Mouse (Mus musculus): ENCODE results near the gene Slc38a6. TPM values are rescaled to one million over a fixed set of nuclear protein-coding genes. Genes with fewer than 3 reads are reported as not detected.

The Slc38a6 gene
- polyA plus RNA-seq, 1 experiment from 2014 or later: 11.8 TPM

DNA sequence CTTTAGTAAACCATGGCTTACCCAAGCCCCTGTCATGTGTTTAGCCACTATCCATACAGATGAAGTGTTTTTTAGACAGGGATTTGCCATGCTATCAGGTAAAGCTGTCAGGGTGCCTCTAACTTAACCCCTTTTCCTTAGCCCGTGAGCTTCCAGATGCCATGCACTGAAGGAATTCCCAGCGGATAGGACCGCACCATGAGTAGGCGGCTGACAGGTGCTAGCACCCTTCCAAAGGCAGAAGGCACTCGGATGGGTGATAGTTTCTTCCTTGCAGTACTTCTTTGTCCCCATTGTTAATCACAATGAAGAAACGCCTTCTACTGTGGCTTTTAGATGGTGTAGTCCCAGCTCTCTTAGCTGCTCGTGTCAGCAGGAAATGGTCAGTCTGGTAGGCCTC, 60.6 kb downstream of the Slc38a6 start:
- H3K36me3 ChIP-seq (replicated peaks): no peaks in the 10 kb centered on the region
- H3K27ac ChIP-seq: no peak overlapping the region
- H3K27me3 ChIP-seq: no peaks in the 10 kb centered on the region
- no peak overlapping the region for H3K9ac ChIP-seq
- H3K4me1 ChIP-seq: 0 out of 2 replicates have a peak, but pooled peaks cover 3% of the 10 kb centered on the region
- ATAC-seq (ENCODE audit: low FRiP score): no peak
- no peak overlapping the region for H3K4me3 ChIP-seq (replicated peaks)
- H3K9me3 ChIP-seq: no peaks in the 10 kb centered on the region
- 82% methylated on average over 7 of the region's 7 CpGs for WGBS
- no peak overlapping the region for H3K4me2 ChIP-seq

DNA sequence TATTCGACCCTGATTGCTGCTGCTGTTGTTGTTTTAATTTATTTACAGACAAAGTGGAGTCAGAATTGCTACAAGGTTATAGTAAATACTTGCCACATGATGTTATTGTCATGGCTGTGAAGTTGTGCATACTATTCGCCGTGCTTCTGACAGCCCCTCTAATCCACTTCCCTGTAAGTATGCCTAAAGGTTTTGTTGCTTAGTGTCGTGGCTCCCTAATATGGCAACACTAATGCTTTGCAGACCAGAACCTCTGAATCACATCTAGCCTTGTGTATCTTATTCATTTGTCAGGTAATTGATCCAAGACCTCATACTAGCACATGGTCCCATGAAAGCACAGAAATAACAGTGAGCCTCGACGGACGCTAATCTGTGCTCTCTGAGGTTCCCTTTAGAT, 63.9 kb downstream of the Slc38a6 start:
- WGBS: 74% methylated on average over 7 of the region's 7 CpGs
- H3K27ac ChIP-seq: no peak overlapping the region

GRCm38 (mm10) chr12:73350982-73351381, 64.4 kb downstream of the Slc38a6 start:
- Histone ChIP-seq H3K36me3 (replicated peaks) (no peaks in the 10 kb centered on the region), H3K27me3 (no peaks in the 10 kb centered on the region), H3K9me3 (no peaks in the 10 kb centered on the region), H3K4me2 (no peak overlapping the region), H3K4me3 (replicated peaks) (no peak overlapping the region), H3K27ac (0 out of 2 replicates have a peak overlapping the region, but pooled peaks have one; percentile 25), H3K4me1 (peaks cover 7% of the 10 kb centered on the region; the same call in 1 of the 2 replicates), H3K9ac (no peak overlapping the region)
- ATAC-seq (ENCODE audit: low FRiP score): no peak
- WGBS: 41% methylated on average over 9 of the region's 9 CpGs

More for the DNA sequence above, 63.9 kb downstream of the Slc38a6 start:
- no peaks in the 10 kb centered on the region for H3K36me3 ChIP-seq (replicated peaks)
- no peak overlapping the region for H3K9ac ChIP-seq
- no peaks in the 10 kb centered on the region for H3K27me3 ChIP-seq
- H3K4me2 ChIP-seq: no peak overlapping the region
- ATAC-seq (ENCODE audit: low FRiP score): no peak
- no peaks in the 10 kb centered on the region for H3K9me3 ChIP-seq
- H3K4me1 ChIP-seq: peaks cover 7% of the 10 kb centered on the region; the same call in 1 of the 2 replicates
- H3K4me3 ChIP-seq (replicated peaks): no peak overlapping the region

DNA sequence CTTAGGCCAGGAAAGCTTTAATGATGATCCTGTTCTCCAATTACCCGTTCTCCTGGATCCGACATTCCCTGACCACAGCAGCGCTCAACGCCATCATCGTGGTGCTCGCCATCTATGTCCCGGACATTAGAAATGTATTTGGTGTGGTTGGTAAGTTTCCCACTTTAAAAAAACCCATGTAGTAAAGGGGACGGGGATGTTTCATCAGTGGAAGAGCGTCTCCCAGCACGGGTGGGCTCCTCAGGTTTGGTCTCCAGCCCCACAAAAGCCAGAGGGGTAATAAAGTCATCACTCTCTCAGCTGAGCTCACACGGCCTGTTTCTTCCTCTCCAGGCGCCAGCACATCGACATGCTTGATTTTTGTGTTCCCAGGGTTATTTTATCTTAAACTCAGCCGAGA, 65.2 kb downstream of the Slc38a6 start:
- Histone ChIP-seq H3K27me3 (no peaks in the 10 kb centered on the region), H3K9me3 (no peaks in the 10 kb centered on the region), H3K4me2 (no peak overlapping the region), H3K4me3 (replicated peaks) (no peak overlapping the region), H3K4me1 (peaks cover 7% of the 10 kb centered on the region; the same call in 1 of the 2 replicates), H3K9ac (no peak overlapping the region), H3K36me3 (replicated peaks) (no peaks in the 10 kb centered on the region), H3K27ac (no peak overlapping the region)
- ATAC-seq (ENCODE audit: low FRiP score): no peak
- 88% methylated on average over 14 of the region's 14 CpGs for WGBS

DNA sequence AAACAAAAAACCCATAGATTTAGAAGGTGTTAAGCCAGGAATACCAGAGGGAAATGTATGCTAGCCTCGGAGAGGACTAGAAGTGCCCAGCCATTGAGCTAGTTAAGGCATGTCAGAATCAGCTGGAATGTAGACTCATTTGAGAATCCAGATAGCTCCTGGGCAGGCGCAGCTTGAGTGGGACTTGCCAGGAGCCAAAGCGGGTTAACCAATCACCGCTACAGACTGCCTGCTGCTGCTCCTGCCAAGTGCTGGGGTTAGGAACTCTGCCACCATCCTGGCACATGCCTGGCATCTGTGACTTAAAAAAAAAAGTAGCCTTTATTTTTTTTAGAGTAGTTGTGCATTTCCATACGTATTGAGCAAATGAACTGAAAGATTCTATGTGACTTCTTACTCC, 66.8 kb downstream of the Slc38a6 start:
- Histone ChIP-seq H3K4me2 (no peak overlapping the region), H3K9ac (no peak overlapping the region), H3K27me3 (no peaks in the 10 kb centered on the region), H3K4me3 (replicated peaks) (no peak overlapping the region), H3K9me3 (no peaks in the 10 kb centered on the region), H3K36me3 (replicated peaks) (no peaks in the 10 kb centered on the region), H3K4me1 (peaks cover 7% of the 10 kb centered on the region; the same call in 1 of the 2 replicates), H3K27ac (no peak overlapping the region)
- no peak for ATAC-seq (ENCODE audit: low FRiP score)
- WGBS: 89% methylated on average over 5 of the region's 5 CpGs

- H3K4me2 ChIP-seq: no peak overlapping the region
- H3K27ac ChIP-seq: no peak overlapping the region
- no peaks in the 10 kb centered on the region for H3K36me3 ChIP-seq (replicated peaks)
- H3K4me1 ChIP-seq: peaks cover 7% of the 10 kb centered on the region; the same call in 1 of the 2 replicates
- ATAC-seq (ENCODE audit: low FRiP score): no peak
- 60% methylated on average over 4 of the region's 4 CpGs for WGBS
- H3K4me3 ChIP-seq (replicated peaks): no peak overlapping the region
- H3K9ac ChIP-seq: no peak overlapping the region
- no peaks in the 10 kb centered on the region for H3K9me3 ChIP-seq
- no peaks in the 10 kb centered on the region for H3K27me3 ChIP-seq
Measured at GRCm38 (mm10) chr12:73354521-73354920, 67.9 kb downstream of the Slc38a6 start.

- Histone ChIP-seq H3K9ac (no peak overlapping the region), H3K36me3 (replicated peaks) (no peaks in the 10 kb centered on the region), H3K27me3 (no peaks in the 10 kb centered on the region), H3K4me1 (peaks cover 7% of the 10 kb centered on the region; the same call in 1 of the 2 replicates), H3K27ac (no peak overlapping the region), H3K4me3 (replicated peaks) (no peak overlapping the region), H3K4me2 (no peak overlapping the region), H3K9me3 (no peaks in the 10 kb centered on the region)
- WGBS: 66% methylated on average over 14 of the region's 14 CpGs
- no peak for ATAC-seq (ENCODE audit: low FRiP score)
Measured at GRCm38 (mm10) chr12:73355084-73355775, 68.7 kb downstream of the Slc38a6 start.

DNA sequence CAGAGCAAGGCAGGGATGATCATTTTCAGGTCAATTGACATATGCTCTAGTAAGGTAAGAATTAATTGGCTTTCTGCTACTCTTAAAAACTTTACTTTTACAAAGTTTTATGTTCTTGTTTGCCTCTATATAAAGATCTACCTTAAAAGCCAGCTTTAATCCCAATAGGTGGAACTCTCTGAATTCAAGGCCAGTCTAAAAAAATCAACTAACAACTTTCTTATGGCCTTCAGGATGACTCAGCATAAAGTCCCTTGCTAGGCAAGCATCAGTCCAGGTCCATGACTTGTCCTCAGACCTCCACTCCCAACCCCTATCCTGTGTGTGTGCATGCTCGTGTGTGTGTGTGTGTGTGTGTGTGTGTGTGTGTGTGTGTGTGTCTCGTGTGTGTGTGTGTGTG, 70.1 kb downstream of the Slc38a6 start:
- Histone ChIP-seq H3K4me2 (no peak overlapping the region), H3K4me3 (replicated peaks) (no peak overlapping the region), H3K9ac (no peak overlapping the region), H3K27me3 (no peaks in the 10 kb centered on the region), H3K27ac (no peak overlapping the region), H3K36me3 (replicated peaks) (no peaks in the 10 kb centered on the region), H3K9me3 (no peaks in the 10 kb centered on the region), H3K4me1 (peaks cover 5% of the 10 kb centered on the region; the same call in 1 of the 2 replicates)
- 83% methylated on average over 2 of the region's 2 CpGs for WGBS
- ATAC-seq (ENCODE audit: low FRiP score): no peak

- H3K9ac ChIP-seq: no peak overlapping the region
- H3K9me3 ChIP-seq: no peaks in the 10 kb centered on the region
- ATAC-seq (ENCODE audit: low FRiP score): no peak
- no peak overlapping the region for H3K4me2 ChIP-seq
- H3K27ac ChIP-seq: 0 out of 2 replicates have a peak overlapping the region, but pooled peaks have one; percentile 8
- H3K4me3 ChIP-seq (replicated peaks): no peak overlapping the region
- no peaks in the 10 kb centered on the region for H3K27me3 ChIP-seq
- no peaks in the 10 kb centered on the region for H3K36me3 ChIP-seq (replicated peaks)
- peaks cover 5% of the 10 kb centered on the region; the same call in 1 of the 2 replicates for H3K4me1 ChIP-seq
- WGBS: 66% methylated on average over 5 of the region's 5 CpGs
Measured at GRCm38 (mm10) chr12:73357311-73357710, 70.7 kb downstream of the Slc38a6 start.

DNA sequence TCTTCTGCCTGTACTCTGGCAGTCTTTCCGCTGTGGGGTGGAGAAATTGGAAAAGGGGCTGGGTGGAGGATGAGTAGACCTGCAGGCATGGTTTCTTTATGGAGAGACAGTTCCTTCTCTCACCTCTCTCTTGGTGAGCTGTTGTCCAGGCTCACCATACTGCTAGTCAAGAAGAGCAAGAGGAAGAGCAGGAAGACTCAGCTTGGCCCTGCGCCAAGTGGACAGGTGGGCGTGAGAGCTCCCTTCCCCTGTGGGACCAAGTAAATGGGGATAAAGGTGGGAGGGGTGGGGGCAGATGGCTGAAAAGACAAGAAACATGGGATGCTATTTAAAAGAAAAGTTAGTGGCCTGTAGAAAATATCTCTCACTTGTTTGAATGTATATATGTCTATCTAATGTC, 71.2 kb downstream of the Slc38a6 start:
- Histone ChIP-seq H3K36me3 (replicated peaks) (no peaks in the 10 kb centered on the region), H3K27me3 (no peaks in the 10 kb centered on the region), H3K4me3 (replicated peaks) (no peak overlapping the region), H3K9ac (no peak overlapping the region), H3K4me1 (peaks cover 5% of the 10 kb centered on the region; the same call in 1 of the 2 replicates), H3K9me3 (no peaks in the 10 kb centered on the region), H3K4me2 (no peak overlapping the region), H3K27ac (0 out of 2 replicates have a peak overlapping the region, but pooled peaks have one; percentile 8)
- 95% methylated on average over 3 of the region's 3 CpGs for WGBS
- ATAC-seq (ENCODE audit: low FRiP score): no peak

GRCm38 (mm10) chr12:73358640-73359039, 72.1 kb downstream of the Slc38a6 start:
- Histone ChIP-seq H3K27me3 (no peaks in the 10 kb centered on the region), H3K27ac (no peak overlapping the region), H3K9me3 (no peaks in the 10 kb centered on the region), H3K36me3 (replicated peaks) (no peaks in the 10 kb centered on the region), H3K9ac (no peak overlapping the region), H3K4me2 (no peak overlapping the region), H3K4me3 (replicated peaks) (no peak overlapping the region), H3K4me1 (peaks cover 5% of the 10 kb centered on the region; the same call in 1 of the 2 replicates)
- no peak for ATAC-seq (ENCODE audit: low FRiP score)
- 91% methylated on average over 2 of the region's 2 CpGs for WGBS

DNA sequence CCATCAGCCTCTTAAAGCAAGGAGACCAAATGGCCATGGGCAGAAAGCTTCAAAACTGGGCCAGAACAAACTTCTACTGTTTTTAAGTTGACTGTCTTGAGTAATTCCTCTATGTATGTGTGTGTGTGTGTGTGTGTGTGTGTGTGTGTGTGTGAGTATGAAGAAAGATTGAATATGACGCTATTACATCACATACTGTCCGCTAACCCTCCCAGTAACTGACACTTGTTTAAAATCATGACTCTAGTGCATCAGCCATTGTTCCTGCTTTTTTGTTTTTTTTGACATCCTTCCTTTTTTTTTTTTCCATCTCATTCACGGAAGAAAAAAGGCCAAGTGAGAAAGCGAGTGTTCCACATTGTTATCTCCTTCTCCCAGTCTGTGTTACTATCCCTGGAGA, 72.9 kb downstream of the Slc38a6 start:
- Histone ChIP-seq H3K4me1 (peaks cover 2% of the 10 kb centered on the region; the same call in 1 of the 2 replicates), H3K9ac (no peak overlapping the region), H3K36me3 (replicated peaks) (no peaks in the 10 kb centered on the region), H3K27ac (no peak overlapping the region), H3K9me3 (no peaks in the 10 kb centered on the region), H3K4me3 (replicated peaks) (no peak overlapping the region), H3K4me2 (no peak overlapping the region), H3K27me3 (no peaks in the 10 kb centered on the region)
- 85% methylated on average over 4 of the region's 4 CpGs for WGBS
- no peak for ATAC-seq (ENCODE audit: low FRiP score)

DNA sequence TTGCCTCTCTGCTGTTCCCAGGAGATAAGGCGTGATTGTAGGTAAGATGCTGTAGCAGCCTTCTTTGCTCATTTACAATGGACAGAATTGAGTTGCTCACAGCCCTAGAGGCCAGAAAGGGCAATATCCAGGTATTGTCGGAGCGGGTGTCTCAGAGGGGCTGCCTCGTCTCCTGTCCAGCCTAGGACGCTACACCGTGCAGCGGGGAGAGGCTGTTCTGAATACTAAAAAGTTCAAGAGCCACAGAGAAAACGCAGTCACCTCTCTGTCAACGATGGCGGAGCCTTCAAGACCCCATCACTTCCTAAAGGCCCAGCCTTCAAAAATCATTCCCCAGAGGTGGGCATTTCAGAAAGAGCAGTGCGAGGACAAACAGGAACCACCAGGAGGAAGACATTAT, 74.6 kb downstream of the Slc38a6 start:
- H3K4me1 ChIP-seq: no peaks in the 10 kb centered on the region
- ATAC-seq (ENCODE audit: low FRiP score): no peak
- no peak overlapping the region for H3K9ac ChIP-seq
- H3K36me3 ChIP-seq (replicated peaks): no peaks in the 10 kb centered on the region
- H3K9me3 ChIP-seq: no peaks in the 10 kb centered on the region
- H3K27me3 ChIP-seq: no peaks in the 10 kb centered on the region
- H3K4me3 ChIP-seq (replicated peaks): no peak overlapping the region
- H3K27ac ChIP-seq: no peak overlapping the region
- WGBS: 82% methylated on average over 11 of the region's 11 CpGs
- H3K4me2 ChIP-seq: no peak overlapping the region
